Mouse (Mus musculus) c-Kit-positive CD71-positive TER-119-negative erythroid progenitor cells, embryonic 14.5 days (primary cell): ENCODE results near the gene Add3.

Experiments used
- DNase-seq: peaks from one replicate; pipeline ENCODE4 v3.0.0-alpha.2; 2013; ENCODE audit warnings: low read depth

Gene Add3

GRCm38 (mm10) chr19:53140044-53140803, at the start of gene Add3:
Add3 (plus strand) TSS chr19:53140443.
- no peak for DNase-seq

- no peak for DNase-seq
Measured at GRCm38 (mm10) chr19:53090677-53091076, 49.6 kb upstream of the Add3 start.

GRCm38 (mm10) chr19:53092251-53092650, 48.0 kb upstream of the Add3 start:
- no peak for DNase-seq

GRCm38 (mm10) chr19:53093294-53093693, 46.9 kb upstream of the Add3 start:
- DNase-seq = no peak

- DNase-seq = peak; percentile 24
Measured at GRCm38 (mm10) chr19:53094684-53095083, 45.6 kb upstream of the Add3 start.

GRCm38 (mm10) chr19:53101374-53102300, 38.6 kb upstream of the Add3 start:
- DNase-seq = no peak

GRCm38 (mm10) chr19:53105374-53106090, 34.7 kb upstream of the Add3 start:
- no peak for DNase-seq

- no peak for DNase-seq
Measured at GRCm38 (mm10) chr19:53106952-53107351, 33.3 kb upstream of the Add3 start.

- no peak for DNase-seq
Measured at GRCm38 (mm10) chr19:53107361-53108247, 32.6 kb upstream of the Add3 start.

- DNase-seq = no peak
Measured at GRCm38 (mm10) chr19:53111996-53112590, 28.1 kb upstream of the Add3 start.

- DNase-seq = no peak
Measured at GRCm38 (mm10) chr19:53119255-53119795, 20.9 kb upstream of the Add3 start.

- no peak for DNase-seq
Measured at GRCm38 (mm10) chr19:53120483-53120882, 19.8 kb upstream of the Add3 start.

- DNase-seq = no peak
Measured at GRCm38 (mm10) chr19:53122641-53123241, 17.5 kb upstream of the Add3 start.

- no peak for DNase-seq
Measured at GRCm38 (mm10) chr19:53123301-53123700, 16.9 kb upstream of the Add3 start.

GRCm38 (mm10) chr19:53125679-53126078, 14.6 kb upstream of the Add3 start:
- DNase-seq = no peak

GRCm38 (mm10) chr19:53126546-53126945, 13.7 kb upstream of the Add3 start:
- no peak for DNase-seq

GRCm38 (mm10) chr19:53127320-53128291, 12.6 kb upstream of the Add3 start:
- no peak for DNase-seq

- DNase-seq = no peak
Measured at GRCm38 (mm10) chr19:53128494-53129337, 11.5 kb upstream of the Add3 start.
